Mouse (Mus musculus) heart, embryonic 14.5 days (tissue): ENCODE results near the gene Cdc42ep4. TPM values are rescaled to one million over a fixed set of nuclear protein-coding genes. Genes with fewer than 3 reads are reported as not detected.

Experiments
- ATAC-seq: fragments of 200-750 bp; cut with Nextera tagmentation; 2 replicates; pipeline ENCODE4 v1.8.0; 2017; ENCODE audit warnings: low read depth, moderate TSS enrichment; ENCODE audit not compliant: insufficient number of reproducible peaks, insufficient read depth, low FRiP score
- H3K27ac ChIP-seq, 2 experiments: fragments of 200-500 bp in 1 of 2; fragments of 300-500 bp in 1 of 2; sonication (generic) in 1 of 2; replicated peaks in 1 of 2; 2 replicates each; pipeline ENCODE4 v1.5.1; 2012 to 2014; ENCODE audit warnings: low read depth in 2 of 2, low read length in 2 of 2, control low read depth in 1 of 2, mild to moderate bottlenecking in 1 of 2, mixed read lengths in 1 of 2; ENCODE audit not compliant: control insufficient read depth in 1 of 2, insufficient read depth in 1 of 2
- H3K27me3 ChIP-seq: fragments of 300-500 bp; sonication (generic); 2 replicates; pipeline ENCODE4 v1.6.1; 2014; ENCODE audit warnings: mild to moderate bottlenecking, low read length, control low read depth; ENCODE audit not compliant: control insufficient read depth, insufficient read depth
- H3K36me3 ChIP-seq: fragments of 300-500 bp; sonication (generic); 2 replicates; pipeline ENCODE4 v1.6.1; 2014; ENCODE audit warnings: mild to moderate bottlenecking, control low read depth, low read length, mixed read lengths; ENCODE audit not compliant: control insufficient read depth, insufficient read depth
- H3K4me1 ChIP-seq, 2 experiments: fragments of 200-500 bp in 1 of 2; fragments of 300-500 bp in 1 of 2; sonication (generic) in 1 of 2; 2 replicates each; pipeline ENCODE4 v1.6.1; 2012 to 2014; ENCODE audit warnings: low read length in 2 of 2, control low read depth in 1 of 2, mixed read lengths in 1 of 2; ENCODE audit not compliant: control insufficient read depth in 2 of 2, insufficient read depth in 2 of 2
- H3K4me2 ChIP-seq: fragments of 300-500 bp; sonication (generic); 2 replicates; pipeline ENCODE4 v1.6.1; 2014; ENCODE audit warnings: mild to moderate bottlenecking, low read length
- H3K4me3 ChIP-seq, 2 experiments: fragments of 200-500 bp in 1 of 2; fragments of 300-500 bp in 1 of 2; sonication (generic) in 1 of 2; 2 replicates each; pipeline ENCODE4 v1.5.1; 2012 to 2014; ENCODE audit warnings: low read length in 2 of 2, mild to moderate bottlenecking in 2 of 2, control low read depth in 1 of 2, low read depth in 1 of 2, moderate library complexity in 1 of 2; ENCODE audit not compliant: control insufficient read depth in 1 of 2, insufficient read depth in 1 of 2
- H3K9ac ChIP-seq: fragments of 300-500 bp; sonication (generic); 2 replicates; pipeline ENCODE4 v1.6.1; 2014; ENCODE audit warnings: mild to moderate bottlenecking, low read length
- H3K9me3 ChIP-seq: fragments of 300-500 bp; sonication (generic); 2 replicates; pipeline ENCODE4 v1.6.1; 2016; ENCODE audit warnings: low read length, control low read depth; ENCODE audit not compliant: control insufficient read depth
- WGBS: fragments of 180-500 bp; shearing (Covaris S2); extraction: QIAGEN DNeasy Blood & Tissue Kit; methylation state at CpG from one replicate; pipeline ENCODE4 v1.1.7; 2014; 5-methylcytosine and 5-hydroxymethylcytosine counted together
- polyA plus RNA-seq: library from polyadenylated mRNA; unstranded; fragments of >200 nt; fragmentation: Nextera tagmentation; extraction: Ambion mirVana; gene quantifications from 2 replicates; pipeline ENCODE4 v1.2.1, GENCODE M21; 2014

Gene Cdc42ep4
- polyA plus RNA-seq, 1 experiment from 2014 or later: 16.8 TPM

GRCm38 (mm10) chr11:113747056-113747455 lies 4.6 kb downstream of the Cdc42ep4 start:
- WGBS: 60% methylated on average over 16 of the region's 16 CpGs

GRCm38 (mm10) chr11:113745961-113746360 lies 5.7 kb downstream of the Cdc42ep4 start:
- Histone ChIP-seq H3K36me3 (peaks cover 12% of the 10 kb centered on the region), H3K27me3 (no peaks in the 10 kb centered on the region), H3K27ac (no peak overlapping the region), H3K9me3 (peaks cover 6% of the 10 kb centered on the region), H3K4me3 (no peak overlapping the region), H3K4me1 (peaks cover 32 to 42% of the 10 kb centered on the region in 2 experiments), H3K4me2 (no peak overlapping the region), H3K9ac (no peak overlapping the region)
- 60% methylated on average over 4 of the region's 4 CpGs for WGBS
- no peak for ATAC-seq

More at GRCm38 (mm10) chr11:113747056-113747455, 4.6 kb downstream of the Cdc42ep4 start:
- H3K4me1 ChIP-seq: peaks cover 34 to 44% of the 10 kb centered on the region in 2 experiments
- H3K4me3 ChIP-seq: no peak overlapping the region
- H3K9me3 ChIP-seq: peaks cover 6% of the 10 kb centered on the region
- peak overlapping the region; percentile 96 for H3K4me2 ChIP-seq
- H3K27me3 ChIP-seq: no peaks in the 10 kb centered on the region
- 0 out of 2 replicates have a peak overlapping the region, but pooled peaks have one; percentile 91 for H3K9ac ChIP-seq
- ATAC-seq: no peak
- peaks cover 12% of the 10 kb centered on the region for H3K36me3 ChIP-seq
- H3K27ac ChIP-seq: peak overlapping the region; percentile 39 to 86; a peak in 3 of 4 replicates

- Histone ChIP-seq H3K27me3 (no peaks in the 10 kb centered on the region), H3K4me1 (peaks cover 21 to 34% of the 10 kb centered on the region in 2 experiments), H3K4me2 (no peak overlapping the region), H3K4me3 (no peak overlapping the region), H3K36me3 (peaks cover 12% of the 10 kb centered on the region), H3K9me3 (peaks cover 6% of the 10 kb centered on the region), H3K27ac (no peak overlapping the region), H3K9ac (no peak overlapping the region)
- ATAC-seq: no peak
- WGBS: 100% methylated on average over 1 of the region's 1 CpGs
Observed at GRCm38 (mm10) chr11:113742998-113743397, 8.7 kb downstream of the Cdc42ep4 start.

GRCm38 (mm10) chr11:113740100-113740499 lies 11.6 kb downstream of the Cdc42ep4 start:
- no peak overlapping the region for H3K9ac ChIP-seq
- H3K36me3 ChIP-seq: peaks cover 12% of the 10 kb centered on the region
- 0 out of 4 replicates have a peak overlapping the region, but pooled peaks of 1 of the 2 experiments have one; percentile 19 for H3K27ac ChIP-seq
- H3K4me2 ChIP-seq: no peak overlapping the region
- H3K4me3 ChIP-seq: no peak overlapping the region
- H3K27me3 ChIP-seq: no peaks in the 10 kb centered on the region
- peaks cover 6% of the 10 kb centered on the region for H3K9me3 ChIP-seq
- ATAC-seq: peak; percentile 41; the same call in 1 of the 2 replicates
- 22% methylated on average over 7 of the region's 7 CpGs for WGBS
- H3K4me1 ChIP-seq: peaks cover 15 to 36% of the 10 kb centered on the region in 2 experiments

GRCm38 (mm10) chr11:113739213-113739612 lies 12.5 kb downstream of the Cdc42ep4 start:
- ATAC-seq: no peak
- Histone ChIP-seq H3K27ac (no peak overlapping the region), H3K9ac (no peak overlapping the region)

GRCm38 (mm10) chr11:113737912-113738311 lies 13.8 kb downstream of the Cdc42ep4 start:
- H3K9ac ChIP-seq: no peak overlapping the region
- ATAC-seq: no peak
- peaks cover 2% of the 10 kb centered on the region for H3K9me3 ChIP-seq
- peaks cover 4% of the 10 kb centered on the region; the same call in 1 of the 2 replicates for H3K36me3 ChIP-seq
- H3K4me2 ChIP-seq: no peak overlapping the region
- no peaks in the 10 kb centered on the region for H3K27me3 ChIP-seq
- no peak overlapping the region for H3K27ac ChIP-seq
- no peak overlapping the region for H3K4me3 ChIP-seq
- peaks cover 28 to 57% of the 10 kb centered on the region in 2 experiments for H3K4me1 ChIP-seq
- WGBS: 83% methylated on average over 8 of the region's 8 CpGs

More at GRCm38 (mm10) chr11:113739213-113739612, 12.5 kb downstream of the Cdc42ep4 start:
- 67% methylated on average over 8 of the region's 8 CpGs for WGBS
- Histone ChIP-seq H3K9me3 (peaks cover 6% of the 10 kb centered on the region), H3K27me3 (no peaks in the 10 kb centered on the region), H3K4me1 (peaks cover 16 to 44% of the 10 kb centered on the region in 2 experiments), H3K36me3 (peaks cover 12% of the 10 kb centered on the region), H3K4me3 (no peak overlapping the region), H3K4me2 (no peak overlapping the region)

GRCm38 (mm10) chr11:113737553-113737854 lies 14.2 kb downstream of the Cdc42ep4 start:
- WGBS: 65% methylated on average over 3 of the region's 3 CpGs
- ATAC-seq: no peak

More at GRCm38 (mm10) chr11:113737553-113737854, 14.2 kb downstream of the Cdc42ep4 start:
- Histone ChIP-seq H3K4me2 (no peak overlapping the region), H3K4me3 (no peak overlapping the region), H3K4me1 (peaks cover 28 to 57% of the 10 kb centered on the region in 2 experiments), H3K27ac (no peak overlapping the region), H3K27me3 (no peaks in the 10 kb centered on the region), H3K9ac (no peak overlapping the region), H3K36me3 (0 out of 2 replicates have a peak, but pooled peaks cover under 1% of the 10 kb centered on the region), H3K9me3 (no peaks in the 10 kb centered on the region)
